Mouse (Mus musculus): ENCODE data around the gene Ppp1r15b. TPM values are rescaled to one million over a fixed set of nuclear protein-coding genes. Genes with fewer than 3 reads are reported as not detected.

Ppp1r15b gene
- 100 to 1,000 TPM; 156 to 173 TPM for total RNA-seq (2023)

DNA sequence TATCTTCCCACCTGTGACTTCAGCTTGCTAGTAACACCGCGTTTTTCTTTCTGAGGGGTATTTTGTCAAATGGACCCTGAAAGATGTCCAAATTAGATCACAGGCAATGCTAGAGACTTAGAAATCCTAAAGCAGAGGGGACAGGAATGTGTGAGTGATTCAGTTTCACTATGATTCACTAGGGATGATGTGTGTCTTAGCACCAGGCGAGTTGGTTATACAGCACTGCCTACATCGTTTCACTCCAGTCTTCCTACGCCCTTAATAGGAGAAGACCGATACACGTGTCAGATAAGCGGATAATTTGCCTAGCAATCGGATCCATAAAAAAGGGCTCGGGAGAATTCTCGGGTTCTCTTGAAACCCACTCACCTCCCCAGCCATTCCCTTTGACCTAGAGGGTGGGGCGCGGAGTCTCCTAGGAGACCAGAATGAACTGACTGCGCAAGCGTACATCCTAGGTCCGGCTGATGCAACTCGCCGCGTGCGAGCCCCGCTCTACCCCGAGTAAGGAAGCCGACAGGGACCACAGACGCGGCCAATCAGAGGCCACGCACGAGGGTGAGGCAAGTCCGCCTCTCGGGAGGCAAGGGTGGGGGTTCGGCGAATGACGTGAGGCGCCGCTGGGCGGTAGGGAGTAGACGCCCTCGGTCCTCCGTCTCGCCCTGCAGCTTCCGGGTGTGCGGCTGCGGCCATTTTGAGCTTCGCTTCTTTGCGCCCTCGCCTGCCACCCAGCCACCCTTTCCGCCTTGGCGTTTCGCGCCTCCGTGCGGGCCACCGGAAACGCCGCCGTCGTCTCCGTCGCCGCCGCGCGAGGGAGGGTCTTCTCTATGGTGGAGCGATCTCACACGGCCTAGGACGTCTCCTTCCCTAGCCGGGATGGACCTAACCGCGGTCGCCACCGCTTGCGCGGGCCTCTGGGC lies at the start of gene Ppp1r15b:
Gene Ppp1r15b (plus strand): TSS at position 506 of the 923 bp plus-strand sequence.

DNA sequence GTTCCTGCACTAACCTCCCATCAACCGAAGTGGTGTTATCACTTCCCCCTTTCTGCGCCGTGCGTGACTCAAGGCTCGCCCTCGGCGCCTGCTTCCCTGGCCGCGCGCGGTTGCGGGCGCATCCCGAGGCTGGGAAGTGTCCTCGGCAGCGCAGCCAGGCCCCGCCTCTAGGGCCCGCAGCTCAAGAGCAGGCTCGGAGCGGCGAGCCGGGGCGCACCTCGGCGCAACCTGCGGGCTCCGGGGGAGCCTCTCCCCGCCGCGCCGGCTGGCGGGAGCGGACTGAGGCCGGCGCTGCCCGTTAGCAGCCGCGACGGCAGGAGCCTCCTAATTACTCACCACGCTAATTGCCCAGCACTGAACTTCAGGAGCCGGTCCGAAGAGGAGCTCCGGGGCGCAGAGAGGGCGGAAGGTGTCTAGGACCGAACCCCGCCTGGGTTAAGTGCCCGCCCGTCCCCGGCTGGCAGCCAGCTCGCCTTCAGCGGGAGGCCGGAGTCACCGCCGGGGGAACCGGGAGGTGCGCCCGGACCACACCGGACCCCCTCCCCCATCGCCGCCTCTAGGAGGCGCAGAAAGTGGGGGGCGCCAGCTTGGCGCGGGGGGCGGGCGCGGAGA lies 33.0 kb downstream of the Ppp1r15b start, which contains the start of gene Plekha6:
Gene Plekha6 (plus strand): TSS at position 391 of the 612 bp plus-strand sequence.

Other genes starting within 250 kb of the Ppp1r15b start
- gene Mdm4, start 100.6 kb upstream of the Ppp1r15b start, total RNA-seq (2023): 100 to 1,000 TPM; 147 to 157 TPM
- gene Pik3c2b, start 85.5 kb upstream of the Ppp1r15b start, total RNA-seq (2023): 10 to 100 TPM; 11.1 to 12.3 TPM
- gene Plekha6, start 33.1 kb downstream of the Ppp1r15b start, total RNA-seq (2023): 1 to 10 TPM; 4.5 to 4.6 TPM
- not detected for gene Golt1a, start 178.7 kb downstream of the Ppp1r15b start, total RNA-seq (2023)
- gene Kiss1, start 190.7 kb downstream of the Ppp1r15b start, total RNA-seq (2023): not detected
- gene Ren1, start 219.4 kb downstream of the Ppp1r15b start, total RNA-seq (2023): not detected
- not detected for gene Etnk2, start 232.4 kb downstream of the Ppp1r15b start, total RNA-seq (2023)